Mouse (Mus musculus): Measurements from ENCODE around the gene 2610008E11Rik.
"Not testable (repeated sequence)": the region's sequence is repeated elsewhere in the genome, so short reads cannot be mapped to it uniquely, and the experiment has no call there.

2610008E11Rik gene

GRCm38 (mm10) chr10:79097161-79097754 is at the start of gene 2610008E11Rik:
2610008E11Rik (minus strand) TSS chr10:79097600.
- peak; percentile 59 for DNase-seq (ENCODE audit: low spot score)

DNA sequence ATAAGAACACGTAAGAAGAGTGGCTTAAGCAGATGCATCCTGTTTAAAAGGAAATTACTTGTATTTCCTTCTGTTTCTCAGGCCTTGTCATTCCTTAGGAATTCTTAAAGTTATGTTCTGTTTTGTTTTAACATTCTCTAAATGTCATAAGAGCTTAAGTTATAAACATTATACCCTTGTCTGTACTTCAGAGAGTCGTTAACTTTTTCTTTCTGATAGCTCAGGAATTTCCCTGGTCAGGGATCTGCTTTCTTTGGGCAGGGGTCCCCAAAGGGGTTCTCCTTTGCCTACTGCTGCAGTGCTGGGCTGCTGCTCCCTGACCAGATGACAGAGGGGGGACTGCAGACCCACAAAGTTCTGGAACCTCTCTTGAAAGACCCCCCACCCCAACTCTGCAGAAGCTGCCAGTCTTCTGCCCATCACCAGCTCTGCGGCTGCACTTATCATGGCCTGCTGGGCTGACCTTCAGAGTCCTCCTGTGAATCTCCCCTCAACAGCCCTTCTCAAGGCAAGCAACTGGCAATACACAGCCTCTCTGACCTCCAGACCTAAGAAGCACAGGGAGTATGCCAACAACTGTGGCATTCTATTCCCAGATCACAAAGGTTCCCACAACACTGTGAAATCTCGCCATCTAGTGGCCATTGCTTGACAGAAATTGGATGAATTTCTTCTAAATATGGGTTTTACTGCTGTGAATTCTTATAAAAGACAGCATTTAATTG is 18.9 kb upstream of the 2610008E11Rik start:
- no peak for DNase-seq (ENCODE audit: low spot score)

GRCm38 (mm10) chr10:79115085-79115484 is 17.7 kb upstream of the 2610008E11Rik start:
- no peak for DNase-seq (ENCODE audit: low spot score)

DNA sequence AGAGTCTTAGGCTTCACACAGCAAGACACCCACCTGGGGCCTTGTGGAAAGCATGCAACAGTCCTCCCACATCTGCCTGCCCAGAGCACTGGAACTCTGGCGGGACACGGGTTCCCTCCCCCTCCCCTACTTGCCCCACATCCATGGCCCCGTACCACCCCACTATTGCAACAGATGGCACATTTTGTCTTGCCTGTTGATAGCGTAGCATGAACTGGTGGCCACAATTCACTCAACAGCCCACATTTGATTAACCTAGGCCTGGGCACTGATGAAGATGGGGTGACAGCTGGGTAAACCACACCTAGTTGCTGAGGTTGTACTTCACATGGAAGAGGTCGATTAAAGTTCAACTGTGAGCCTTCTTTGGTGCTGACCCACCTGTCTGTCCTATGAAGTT is 13.1 kb upstream of the 2610008E11Rik start:
- no peak for DNase-seq (ENCODE audit: low spot score)

- no peak for DNase-seq (ENCODE audit: low spot score)
Measured at GRCm38 (mm10) chr10:79109156-79109555, 11.8 kb upstream of the 2610008E11Rik start.

- no peak for DNase-seq (ENCODE audit: low spot score)
Measured at GRCm38 (mm10) chr10:79107531-79107930, 10.1 kb upstream of the 2610008E11Rik start.

DNA sequence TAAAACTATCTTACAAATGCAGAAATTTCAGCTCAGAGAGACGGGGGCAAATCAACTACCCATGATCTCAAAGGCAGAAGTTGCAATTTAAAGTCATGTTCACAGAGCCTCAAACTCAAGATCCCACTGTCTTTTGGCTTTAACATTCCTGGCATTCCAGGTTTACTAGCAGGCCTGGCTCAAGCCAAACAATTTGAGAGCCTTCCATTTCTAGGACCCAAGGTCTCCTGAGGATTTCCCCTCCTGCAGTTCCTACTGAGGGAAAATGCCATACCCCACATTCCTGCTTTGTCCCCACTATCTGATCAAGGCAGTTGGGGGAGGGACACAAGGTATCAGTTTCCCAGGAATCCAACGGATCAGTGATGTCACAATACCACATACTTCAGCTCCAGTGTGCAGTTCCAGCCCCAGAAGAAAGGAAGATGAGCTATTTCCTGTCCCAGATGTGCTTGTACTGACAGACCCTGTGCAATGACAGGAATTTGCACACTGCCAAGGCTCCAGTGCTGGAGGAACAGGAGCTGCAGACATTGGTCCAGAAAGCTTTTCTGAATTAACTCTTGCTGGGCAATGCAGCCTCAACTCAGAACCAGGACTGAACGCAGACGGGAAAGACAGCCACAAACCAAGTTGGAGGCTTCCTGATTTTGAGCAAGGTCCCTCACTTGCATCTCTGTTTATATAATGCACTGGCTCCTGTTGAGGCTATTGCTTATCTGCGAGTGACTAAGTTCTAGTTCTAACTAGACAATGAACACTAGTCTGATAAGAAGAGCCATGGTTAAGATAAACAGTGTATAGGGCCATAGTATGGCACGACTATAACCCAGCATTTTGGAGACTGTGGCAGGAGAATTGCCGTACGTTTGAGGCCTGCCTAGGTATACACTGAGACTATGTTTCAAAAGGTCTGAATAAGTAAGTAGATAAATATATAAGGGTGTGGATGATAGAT is 9.2 kb upstream of the 2610008E11Rik start:
- no peak for DNase-seq (ENCODE audit: low spot score)

GRCm38 (mm10) chr10:79096706-79097105 is 694 bp downstream of the 2610008E11Rik start:
- DNase-seq (ENCODE audit: low spot score) = no peak

GRCm38 (mm10) chr10:79091731-79092130 is 5.7 kb downstream of the 2610008E11Rik start:
- no peak for DNase-seq (ENCODE audit: low spot score)

- no peak for DNase-seq (ENCODE audit: low spot score)
Measured at GRCm38 (mm10) chr10:79089000-79089399, 8.4 kb downstream of the 2610008E11Rik start.

- DNase-seq (ENCODE audit: low spot score) = no peak
Measured at GRCm38 (mm10) chr10:79086577-79086976, 10.8 kb downstream of the 2610008E11Rik start.

GRCm38 (mm10) chr10:79057370-79057769 is 40.0 kb downstream of the 2610008E11Rik start:
- not testable (repeated sequence) for DNase-seq (ENCODE audit: low spot score)

GRCm38 (mm10) chr10:79042457-79042856 is 54.9 kb downstream of the 2610008E11Rik start:
- not testable (repeated sequence) for DNase-seq (ENCODE audit: low spot score)

DNA sequence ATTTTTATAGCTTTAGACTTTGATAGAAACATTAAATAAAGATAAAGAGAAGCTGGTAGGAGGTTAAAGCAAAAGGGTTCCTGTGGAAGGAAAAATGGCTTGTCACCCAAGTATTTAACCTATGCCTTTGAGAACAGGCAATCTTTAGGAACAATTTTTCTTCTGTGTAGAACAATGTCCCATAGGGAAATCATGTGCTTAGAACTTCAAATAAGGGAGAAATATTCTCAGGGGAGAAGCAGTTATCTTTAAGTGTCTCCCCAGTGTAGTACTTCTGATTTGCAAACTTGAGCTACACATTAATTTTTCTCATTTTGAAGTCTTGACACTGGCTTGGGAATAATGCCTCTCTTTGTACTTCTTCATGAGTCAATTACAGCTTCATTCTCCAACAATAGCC is 69.0 kb downstream of the 2610008E11Rik start, which contains the start of gene Olfr57:
Gene Olfr57 (plus strand): TSS at position 301 of the 400 bp plus-strand sequence.
- no peak for DNase-seq (ENCODE audit: low spot score)
